Mouse (Mus musculus) spleen, adult 12 weeks (tissue): ENCODE results near the gene Mllt3.

Experiments used
- DNase-seq: peaks from one replicate; pipeline ENCODE4 v3.0.0; 2022; ENCODE audit warnings: low spot score

The Mllt3 gene

GRCm38 (mm10) chr4:87826336-87826735 lies 206.8 kb downstream of the Mllt3 start:
- no peak for DNase-seq

- no peak for DNase-seq
These were observed 209.5 kb downstream of the Mllt3 start for GRCm38 (mm10) chr4:87823623-87824022.

DNA sequence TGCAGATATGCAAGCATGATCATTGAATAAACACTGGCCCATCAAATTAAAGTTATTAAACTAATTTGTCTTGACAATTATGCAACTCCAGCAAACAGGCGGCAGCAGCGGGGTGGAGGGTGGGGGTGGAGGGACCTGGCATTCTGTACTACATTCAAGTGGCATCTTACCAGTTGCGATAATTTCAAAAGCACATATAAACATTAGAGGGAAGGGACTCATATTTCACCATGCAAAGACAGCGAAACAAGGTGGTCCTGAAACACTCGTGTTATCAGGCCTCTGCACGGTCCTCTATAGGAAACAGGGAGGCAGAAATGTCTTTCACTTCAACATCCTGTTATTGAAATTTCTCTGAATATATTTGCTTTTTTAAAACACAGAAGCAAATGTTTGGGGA lies 210.0 kb downstream of the Mllt3 start:
- DNase-seq: no peak

GRCm38 (mm10) chr4:87820911-87821310 lies 212.3 kb downstream of the Mllt3 start:
- no peak for DNase-seq

DNA sequence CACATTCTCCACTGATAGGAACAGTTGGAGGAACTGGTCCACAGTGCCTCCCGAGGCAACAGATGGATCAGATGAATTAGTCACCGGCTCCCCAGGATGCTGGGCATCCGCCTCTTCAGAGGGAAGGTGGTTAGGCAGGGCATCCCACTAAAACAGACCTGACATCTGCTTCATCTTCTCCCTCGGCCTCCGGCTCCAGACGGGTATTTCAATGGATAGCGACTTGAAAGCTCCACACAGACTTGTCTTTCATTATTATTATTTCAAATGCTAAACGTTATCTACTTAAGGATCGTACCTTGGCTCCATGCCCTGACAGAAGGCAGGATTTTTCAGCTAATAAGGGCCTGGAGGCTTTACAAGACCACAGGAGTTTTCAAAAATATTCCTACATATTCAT lies 214.0 kb downstream of the Mllt3 start:
- DNase-seq: no peak

DNA sequence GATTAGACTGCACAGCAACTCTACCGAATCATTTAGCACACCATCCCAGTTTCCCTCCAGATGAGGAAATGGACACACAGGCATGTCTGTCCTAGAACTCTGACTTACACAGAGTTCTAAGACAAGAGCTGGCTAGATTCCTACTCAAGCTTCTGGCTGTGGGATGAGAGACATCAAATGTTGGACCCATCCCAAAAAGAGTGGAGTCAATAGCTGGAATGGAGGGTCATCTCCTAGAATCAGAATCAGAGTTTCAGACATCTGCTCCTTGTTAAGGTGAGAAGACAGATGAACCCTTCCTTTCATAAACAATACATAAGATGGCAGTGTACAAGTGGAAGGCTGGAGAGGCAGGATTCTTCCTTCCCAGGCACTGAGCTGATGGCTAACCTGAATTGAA lies 214.9 kb downstream of the Mllt3 start:
- no peak for DNase-seq

DNA sequence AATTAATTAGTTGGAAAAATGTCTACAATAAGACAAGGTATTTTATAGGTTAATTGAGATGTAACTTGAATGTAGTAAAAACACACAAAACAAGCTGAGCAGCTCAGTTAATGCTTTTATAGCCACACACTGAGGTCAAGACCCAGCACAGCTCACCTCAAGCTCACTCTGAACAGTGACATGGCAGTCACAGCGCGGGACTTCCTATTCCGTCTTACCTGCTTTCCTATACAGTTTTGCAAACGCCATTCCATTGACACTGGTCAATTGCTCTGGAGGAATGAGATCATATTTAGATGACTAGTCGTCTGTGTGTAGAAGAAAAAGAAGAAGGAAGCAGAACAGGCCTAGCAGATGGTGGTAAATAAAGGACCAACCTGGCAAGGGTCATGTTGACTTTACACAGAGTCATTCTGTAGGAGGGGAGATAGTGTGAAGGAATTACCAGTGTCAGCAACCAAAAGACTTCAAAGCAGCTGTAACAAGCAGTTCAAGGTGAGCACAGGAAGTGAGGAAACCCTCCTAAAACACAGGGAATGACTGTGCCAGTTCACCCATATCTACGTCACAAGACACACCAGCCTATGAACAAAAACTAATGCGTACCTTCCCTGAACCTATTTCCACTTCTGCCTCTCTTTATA lies 217.6 kb downstream of the Mllt3 start:
- DNase-seq: no peak

DNA sequence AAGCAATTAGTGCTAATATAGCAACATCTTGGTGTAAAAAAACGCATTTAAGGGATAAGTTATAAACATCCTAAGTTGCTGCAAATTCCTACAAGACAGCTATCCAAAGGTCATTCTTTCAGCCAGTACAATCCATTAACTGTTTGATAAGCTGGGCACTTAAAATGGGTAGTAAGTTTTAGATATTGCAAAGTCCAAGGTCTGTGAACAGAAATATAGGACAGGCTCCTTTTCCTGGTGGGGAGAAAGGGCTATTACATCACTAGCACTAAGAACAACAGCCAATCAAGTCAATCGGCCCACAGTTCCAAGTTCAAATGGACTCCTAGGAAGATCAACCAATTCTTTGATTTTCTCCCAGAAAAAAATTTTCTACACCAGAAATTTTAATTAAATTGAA lies 221.3 kb downstream of the Mllt3 start:
- DNase-seq: no peak

DNA sequence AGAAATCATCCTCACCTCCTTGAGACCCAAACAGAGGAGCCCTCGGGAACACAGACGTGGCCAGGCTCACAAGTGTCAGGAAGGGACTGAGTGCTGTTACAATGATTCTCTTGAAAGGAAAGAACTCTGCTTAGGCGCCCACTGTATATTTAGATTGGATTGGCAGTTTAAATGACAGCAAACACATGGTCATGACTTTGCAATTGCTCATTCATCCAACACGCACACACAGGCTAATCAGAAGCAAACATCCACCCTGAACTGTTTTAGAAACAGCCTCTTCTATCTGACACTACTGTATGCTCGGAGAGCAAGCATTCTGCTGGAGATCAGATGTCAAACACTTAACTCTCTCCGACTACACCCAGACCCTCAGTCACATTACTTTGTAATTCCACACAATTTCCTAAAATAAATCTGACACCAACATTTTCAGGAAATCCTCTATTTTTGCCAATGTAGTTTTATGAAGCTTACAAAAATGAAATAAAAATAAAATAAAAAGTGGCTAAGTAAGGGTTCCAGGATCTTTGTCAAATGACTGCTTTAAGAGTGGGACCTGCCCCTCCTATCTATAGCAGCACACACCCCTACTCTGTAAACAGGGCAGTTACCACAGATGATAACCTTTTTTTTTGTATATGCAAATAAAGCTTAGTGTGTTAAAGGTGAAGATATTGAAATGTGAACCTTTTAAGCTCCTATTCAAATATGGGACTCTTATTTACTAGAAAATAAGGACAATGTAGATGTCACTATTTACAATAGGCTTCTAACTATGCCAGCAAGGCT lies 226.8 kb downstream of the Mllt3 start:
- no peak for DNase-seq

DNA sequence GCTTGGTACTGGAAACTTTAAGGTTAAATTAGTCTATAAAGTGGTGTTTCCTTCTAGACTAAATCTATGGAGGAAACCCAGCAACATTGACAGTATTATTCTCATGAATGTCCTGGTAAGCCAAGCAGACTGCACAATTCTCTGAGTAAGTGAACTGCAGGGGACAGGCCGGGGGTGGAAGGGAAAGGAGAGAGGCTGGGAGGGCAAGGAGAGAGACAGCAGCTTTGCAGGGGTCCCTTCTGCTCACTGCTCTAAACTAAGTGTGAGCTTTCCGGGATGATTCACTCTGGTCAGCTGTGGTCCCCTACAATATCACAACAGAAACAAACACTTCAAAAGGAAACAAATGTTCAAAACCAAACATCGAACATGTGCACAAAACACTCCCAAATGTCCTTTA lies 228.6 kb downstream of the Mllt3 start:
- no peak for DNase-seq

DNA sequence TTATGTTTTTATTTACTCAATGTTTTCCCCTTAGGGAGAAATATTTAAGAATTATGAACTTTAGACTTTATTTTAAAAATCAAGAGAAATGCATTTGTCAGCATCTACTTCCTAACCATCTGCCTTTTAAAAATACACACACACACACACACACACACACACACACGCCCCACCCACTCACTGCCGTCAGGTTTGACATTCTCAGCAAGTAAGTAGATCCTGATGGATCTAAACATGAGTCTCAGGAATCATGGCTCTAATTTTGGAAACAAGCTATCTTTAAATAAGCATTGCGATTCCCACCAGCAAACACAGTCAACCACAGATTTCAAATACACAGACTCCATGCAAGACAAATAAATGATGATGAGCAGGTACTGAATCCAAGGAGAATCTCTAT lies 229.9 kb downstream of the Mllt3 start:
- no peak for DNase-seq

GRCm38 (mm10) chr4:87802140-87802539 lies 231.0 kb downstream of the Mllt3 start:
- no peak for DNase-seq

DNA sequence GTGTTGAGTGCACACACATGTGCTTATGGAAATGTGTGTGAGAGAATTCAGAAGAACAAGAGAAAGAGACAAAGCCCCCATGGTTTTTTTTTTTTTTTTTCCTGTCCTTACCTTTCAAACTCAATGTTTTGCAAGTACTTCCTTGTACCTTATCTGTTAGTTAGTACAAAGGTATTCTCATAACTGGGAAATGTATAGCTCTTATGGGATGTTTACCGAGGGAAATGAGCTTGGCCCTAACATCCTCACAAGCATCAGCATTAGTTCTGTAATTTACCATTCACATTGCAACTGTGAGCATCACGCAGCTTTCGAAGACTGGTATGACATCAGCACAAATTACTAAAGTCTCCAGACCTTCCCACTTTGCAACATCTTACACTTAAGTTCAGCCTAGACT lies 231.8 kb downstream of the Mllt3 start:
- DNase-seq: no peak

GRCm38 (mm10) chr4:87800276-87800675 lies 232.9 kb downstream of the Mllt3 start:
- no peak for DNase-seq

- DNase-seq: no peak
These were observed 233.7 kb downstream of the Mllt3 start for GRCm38 (mm10) chr4:87799418-87799817.

DNA sequence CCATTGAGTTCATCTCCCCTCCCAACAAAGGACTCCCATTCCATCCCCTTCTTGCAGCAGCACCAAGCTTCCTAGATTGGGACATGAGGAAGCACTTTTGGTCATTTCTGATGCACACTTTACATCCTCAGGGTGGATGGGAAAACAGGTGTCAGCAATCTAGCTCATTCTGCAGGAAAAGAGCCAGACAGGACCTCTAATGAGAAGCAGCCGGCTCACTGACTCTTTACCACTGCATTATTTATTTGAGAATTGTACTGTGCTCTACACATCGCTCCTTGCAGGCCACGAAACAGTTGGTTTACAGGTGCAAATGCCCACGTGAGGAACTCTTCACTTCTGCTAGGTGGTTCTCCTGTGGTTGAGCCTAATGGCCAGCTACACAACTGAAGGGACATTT lies 237.9 kb downstream of the Mllt3 start:
- no peak for DNase-seq

- DNase-seq: no peak
These were observed 238.9 kb downstream of the Mllt3 start for GRCm38 (mm10) chr4:87794216-87794615.

GRCm38 (mm10) chr4:87792511-87792910 lies 240.7 kb downstream of the Mllt3 start:
- DNase-seq: no peak

GRCm38 (mm10) chr4:87789446-87789845 lies 243.7 kb downstream of the Mllt3 start:
- no peak for DNase-seq

GRCm38 (mm10) chr4:87788691-87789090 lies 244.5 kb downstream of the Mllt3 start:
- DNase-seq: peak; percentile 23

- no peak for DNase-seq
These were observed 247.8 kb downstream of the Mllt3 start for GRCm38 (mm10) chr4:87785132-87786074.

DNA sequence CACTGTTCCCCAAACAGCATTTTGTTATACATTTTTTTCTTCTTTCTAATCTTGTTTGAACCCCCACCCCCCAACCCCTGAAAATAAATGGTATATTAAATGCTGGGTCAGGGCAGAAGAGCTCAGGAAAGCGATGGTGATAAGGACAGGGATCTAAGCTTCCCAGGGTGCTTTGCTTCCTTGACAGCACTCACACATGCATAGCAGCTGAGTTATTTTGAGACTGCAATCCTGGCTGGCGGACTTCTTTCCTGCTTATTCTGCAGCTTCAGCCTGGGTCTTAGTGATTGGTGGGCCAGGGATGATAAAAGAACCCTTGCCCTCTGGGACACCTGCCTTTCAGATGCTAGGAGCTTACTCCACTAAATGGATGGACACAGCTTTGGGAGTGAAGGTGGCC lies 249.4 kb downstream of the Mllt3 start:
- DNase-seq: no peak

GRCm38 (mm10) chr4:87781971-87782370 lies 251.2 kb downstream of the Mllt3 start:
- no peak for DNase-seq
